9 mouse cellular contexts compared by ENCODE assay signal in the genomic region with DNA sequence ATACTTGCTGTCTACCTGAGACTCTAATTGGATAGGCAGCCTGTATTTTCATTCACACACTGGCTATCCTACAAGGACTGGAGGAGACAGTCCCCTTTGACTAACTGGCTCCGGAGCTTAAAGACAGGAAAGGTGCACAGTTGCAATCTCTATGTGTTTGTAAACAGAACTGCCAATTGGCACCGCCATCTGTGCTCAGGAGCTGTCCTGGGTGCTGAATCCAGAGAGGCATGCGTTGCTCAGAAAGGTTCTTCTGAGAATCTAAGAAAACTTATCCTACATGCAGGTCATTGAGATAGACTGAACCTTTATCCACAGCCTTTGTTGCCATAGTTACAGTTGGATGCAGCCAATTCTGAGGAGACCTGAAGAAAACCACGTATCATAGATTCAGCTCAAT. TPM values are rescaled to one million over a fixed set of nuclear protein-coding genes. Genes with fewer than 3 reads are reported as not detected.
DNase-seq lines count a peak whose midpoint lies in the region; ATAC-seq lines count a peak whose summit lies in the region.
"Had no signal": no experiment of that assay in that cellular context is flagged by ENCODE, and none has a peak within 500 bp of the region (broad histone marks: within the 10 kb centered on the region; RNA-seq: fewer than 3 reads in every experiment).

No protein-coding gene starts in this region.

- H3K9me3 ChIP-seq in kidney, embryonic 14.5 days (ENCODE audit: control insufficient read depth, low read length) = no peaks in the 10 kb centered on the region
- H3K9me3 ChIP-seq: midbrain, embryonic 12.5 days had no signal

- H3K27me3 ChIP-seq in kidney, embryonic 14.5 days (ENCODE audit: control insufficient read depth, insufficient read depth, low read length) = no peaks in the 10 kb centered on the region
- H3K27me3 ChIP-seq: midbrain, embryonic 12.5 days had no signal

- no peak for ATAC-seq in kidney, embryonic 14.5 days (ENCODE audit: low FRiP score, low TSS enrichment)

- no peak overlapping the region for H3K9ac ChIP-seq in kidney, embryonic 14.5 days (ENCODE audit: low read depth, low read length)
- H3K9ac ChIP-seq: midbrain, embryonic 12.5 days had no signal

- no peak overlapping the region for H3K27ac ChIP-seq in kidney, embryonic 14.5 days (ENCODE audit: low read depth, low read length)
- H3K27ac ChIP-seq: midbrain, embryonic 12.5 days had no signal

- no peaks in the 10 kb centered on the region for H3K4me1 ChIP-seq in kidney, embryonic 14.5 days (ENCODE audit: control insufficient read depth, insufficient read depth, low read length)

- peak; percentile 14 for DNase-seq in kidney, adult 18-20 months
- DNase-seq in 3T3-L1 (ENCODE audit: low read depth, low spot score) = peak; percentile 66
- peak; percentile 81 for DNase-seq in NIH3T3 (ENCODE audit: low read depth)
- peak; percentile 79 for DNase-seq in kidney, postnatal 10 days
- DNase-seq in cerebellum, adult 18-20 months = no peak
- DNase-seq in right cerebral cortex, postnatal 36 days (ENCODE audit: low spot score in 2 of 2) = no peak
- no peak for DNase-seq in spleen, adult 12 weeks (ENCODE audit: low spot score)

- WGBS in kidney, embryonic 14.5 days = 31% methylated on average over 4 of the region's 4 CpGs

- no peak overlapping the region for H3K4me3 ChIP-seq in kidney, embryonic 14.5 days (ENCODE audit: low read length)
- H3K4me3 ChIP-seq: midbrain, embryonic 12.5 days had no signal

- no peaks in the 10 kb centered on the region for H3K36me3 ChIP-seq in kidney, embryonic 14.5 days (ENCODE audit: control insufficient read depth, insufficient read depth, low read length)
- H3K36me3 ChIP-seq: midbrain, embryonic 12.5 days had no signal

- H3K4me2 ChIP-seq in kidney, embryonic 14.5 days (replicated peaks; ENCODE audit: low read depth, low read length) = no peak overlapping the region
- H3K4me2 ChIP-seq: midbrain, embryonic 12.5 days had no signal

RNA-seq across cellular contexts. Expression of a gene that starts 52.2 kb away (rescaled TPM):
- 3.3 and 3.7 TPM in 2 replicates for polyA plus RNA-seq in kidney, embryonic 14.5 days (2014; fragmentation: Nextera tagmentation; extraction: Ambion mirVana)

RNA-seq across cellular contexts. Expression of a gene that starts 53.3 kb away (rescaled TPM):
- polyA plus RNA-seq in kidney, embryonic 14.5 days (2014; fragmentation: Nextera tagmentation; extraction: Ambion mirVana) = 3.4 and 5.3 TPM in 2 replicates

Comparison
In these comparisons a context has a peak if more than half of its experiments do, and no peak if none do; other contexts are left out.
1. DNase-seq: peak in kidney, adult 18-20 months (single experiment), 3T3-L1 (single experiment), NIH3T3 (single experiment) and kidney, postnatal 10 days (single experiment); none in cerebellum, adult 18-20 months (0 of 2), right cerebral cortex, postnatal 36 days (0 of 2) and spleen, adult 12 weeks (single experiment).